Mouse (Mus musculus) heart, embryonic 15.5 days (tissue): ENCODE measurements around the gene Colq. TPM values are rescaled to one million over a fixed set of nuclear protein-coding genes. Genes with fewer than 3 reads are reported as not detected.

Experiments
- ATAC-seq: fragments of 200-750 bp; cut with Nextera tagmentation; replicated peaks from 2 replicates; pipeline ENCODE4 v1.8.0; 2017; ENCODE audit warnings: low read depth, moderate TSS enrichment; ENCODE audit not compliant: insufficient number of reproducible peaks, insufficient read depth, low FRiP score
- H3K27ac ChIP-seq: fragments of 300-500 bp; sonication (generic); 2 replicates; pipeline ENCODE4 v1.5.1; 2015; ENCODE audit warnings: mild to moderate bottlenecking, inconsistent platforms
- H3K27me3 ChIP-seq: fragments of 300-500 bp; sonication (generic); 2 replicates; pipeline ENCODE4 v1.6.1; 2015; ENCODE audit warnings: inconsistent platforms
- H3K36me3 ChIP-seq: fragments of 300-500 bp; sonication (generic); 2 replicates; pipeline ENCODE4 v1.6.1; 2015; ENCODE audit warnings: mild to moderate bottlenecking, inconsistent platforms
- H3K4me1 ChIP-seq: fragments of 300-500 bp; sonication (generic); replicated peaks from 2 replicates; pipeline ENCODE4 v1.6.1; 2015; ENCODE audit warnings: inconsistent platforms
- H3K4me2 ChIP-seq: fragments of 300-500 bp; sonication (generic); 2 replicates; pipeline ENCODE4 v1.6.1; 2015; ENCODE audit warnings: inconsistent platforms, mild to moderate bottlenecking, moderate library complexity
- H3K4me3 ChIP-seq: fragments of 300-500 bp; sonication (generic); 2 replicates; pipeline ENCODE4 v1.5.1; 2015; ENCODE audit warnings: mild to moderate bottlenecking, inconsistent platforms
- H3K9ac ChIP-seq: fragments of 300-500 bp; sonication (generic); 2 replicates; pipeline ENCODE4 v1.6.1; 2015; ENCODE audit warnings: mild to moderate bottlenecking, inconsistent platforms
- H3K9me3 ChIP-seq: fragments of 300-500 bp; sonication (generic); replicated peaks from 2 replicates; pipeline ENCODE4 v1.6.1; 2016; ENCODE audit warnings: inconsistent platforms
- WGBS: fragments of 180-500 bp; shearing (Covaris S2); methylation state at CpG from one replicate; pipeline ENCODE4 v1.1.7; 2015; ENCODE audit warnings: mixed read lengths; 5-methylcytosine and 5-hydroxymethylcytosine counted together
- polyA plus RNA-seq: library from polyadenylated mRNA; unstranded; fragments of >200 nt; fragmentation: Nextera tagmentation; extraction: Ambion mirVana; gene quantifications from 2 replicates; pipeline ENCODE4 v1.2.1, GENCODE M21; 2015

The Colq gene
- polyA plus RNA-seq, 1 experiment from 2014 or later, result 11.1 TPM

GRCm38 (mm10) chr14:31521318-31521717, 69.8 kb downstream of the Colq start:
- WGBS, result 62% methylated on average over 2 of the region's 2 CpGs
- Histone ChIP-seq H3K27me3 (no peaks in the 10 kb centered on the region), H3K4me3 (no peak overlapping the region), H3K4me1 (0 out of 2 replicates have a peak, but pooled peaks cover 3% of the 10 kb centered on the region), H3K9ac (no peak overlapping the region), H3K36me3 (peaks cover 7% of the 10 kb centered on the region; the same call in 1 of the 2 replicates), H3K9me3 (no peaks in the 10 kb centered on the region), H3K27ac (no peak overlapping the region), H3K4me2 (no peak overlapping the region)
- no peak for ATAC-seq

GRCm38 (mm10) chr14:31519165-31519564, 72.0 kb downstream of the Colq start:
- 19% methylated on average over 3 of the region's 3 CpGs for WGBS
- no peak overlapping the region for H3K4me3 ChIP-seq

DNA sequence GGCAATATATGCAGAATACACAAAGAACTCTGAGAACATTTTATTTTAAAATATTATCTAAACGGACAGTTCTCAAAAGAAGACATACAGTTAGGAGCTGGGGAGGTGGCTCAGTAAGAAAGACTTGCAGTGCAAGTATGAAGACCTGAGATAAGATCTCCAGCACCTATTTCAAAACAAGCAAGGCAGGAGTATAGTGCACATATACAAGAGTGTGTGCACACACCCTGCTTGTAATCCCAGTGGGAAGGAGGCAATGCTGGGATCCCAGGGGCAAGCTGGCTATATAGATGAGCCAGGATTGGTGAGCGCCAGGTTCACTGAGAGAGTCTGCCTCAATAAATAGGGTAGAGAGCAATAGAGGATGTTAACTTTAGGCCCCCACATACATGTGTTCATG, 75.2 kb downstream of the Colq start:
- no peak for ATAC-seq
- no peaks in the 10 kb centered on the region for H3K9me3 ChIP-seq
- H3K4me3 ChIP-seq, result no peak overlapping the region
- H3K4me1 ChIP-seq, result 0 out of 2 replicates have a peak, but pooled peaks cover 3% of the 10 kb centered on the region
- 77% methylated on average over 2 of the region's 2 CpGs for WGBS
- H3K9ac ChIP-seq, result no peak overlapping the region
- no peak overlapping the region for H3K27ac ChIP-seq
- H3K27me3 ChIP-seq, result no peaks in the 10 kb centered on the region
- no peaks in the 10 kb centered on the region for H3K36me3 ChIP-seq
- no peak overlapping the region for H3K4me2 ChIP-seq

More at GRCm38 (mm10) chr14:31519165-31519564, 72.0 kb downstream of the Colq start:
- H3K9me3 ChIP-seq, result no peaks in the 10 kb centered on the region
- no peak for ATAC-seq
- H3K27ac ChIP-seq, result no peak overlapping the region
- no peak overlapping the region for H3K9ac ChIP-seq
- 0 out of 2 replicates have a peak, but pooled peaks cover 3% of the 10 kb centered on the region for H3K4me1 ChIP-seq
- peak overlapping the region; percentile 38; the same call in 1 of the 2 replicates for H3K4me2 ChIP-seq
- no peaks in the 10 kb centered on the region for H3K36me3 ChIP-seq
- H3K27me3 ChIP-seq, result no peaks in the 10 kb centered on the region

GRCm38 (mm10) chr14:31510322-31510721, 80.8 kb downstream of the Colq start:
- Histone ChIP-seq H3K27ac (no peak overlapping the region), H3K4me1 (peaks cover 6% of the 10 kb centered on the region), H3K9ac (no peak overlapping the region), H3K9me3 (no peaks in the 10 kb centered on the region), H3K4me3 (no peak overlapping the region), H3K4me2 (no peak overlapping the region), H3K27me3 (no peaks in the 10 kb centered on the region), H3K36me3 (peaks cover 30% of the 10 kb centered on the region)
- 93% methylated on average over 3 of the region's 3 CpGs for WGBS
- ATAC-seq, result no peak

DNA sequence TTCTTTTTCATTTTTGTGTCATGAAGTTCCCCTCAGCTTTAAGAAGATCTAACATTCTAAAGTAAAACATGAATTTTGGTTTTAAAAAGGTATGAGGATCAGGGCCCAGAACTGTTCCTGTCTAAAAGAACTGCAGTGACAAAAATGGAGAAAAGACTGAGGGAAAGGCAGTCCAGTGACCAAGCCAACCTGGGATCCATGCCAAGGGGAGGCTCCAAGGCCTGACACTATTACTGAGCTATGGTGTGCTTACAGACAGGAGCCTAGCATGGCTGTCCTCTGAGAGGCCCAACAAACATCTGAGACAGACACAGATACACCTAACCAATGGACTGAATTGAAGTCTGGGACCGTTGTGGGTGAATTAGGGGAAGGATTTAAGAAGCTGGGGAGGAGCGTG, 81.2 kb downstream of the Colq start:
- H3K27ac ChIP-seq, result no peak overlapping the region
- peaks cover 6% of the 10 kb centered on the region for H3K4me1 ChIP-seq
- WGBS, result 90% methylated on average over 2 of the region's 2 CpGs
- no peaks in the 10 kb centered on the region for H3K9me3 ChIP-seq
- H3K36me3 ChIP-seq, result peaks cover 34% of the 10 kb centered on the region
- no peak overlapping the region for H3K4me2 ChIP-seq
- no peak for ATAC-seq
- H3K4me3 ChIP-seq, result no peak overlapping the region
- H3K27me3 ChIP-seq, result no peaks in the 10 kb centered on the region
- no peak overlapping the region for H3K9ac ChIP-seq

- WGBS, result 93% methylated on average over 6 of the region's 6 CpGs
- peaks cover 69% of the 10 kb centered on the region for H3K36me3 ChIP-seq
- no peaks in the 10 kb centered on the region for H3K9me3 ChIP-seq
- no peak for ATAC-seq
- no peak overlapping the region for H3K4me2 ChIP-seq
- H3K9ac ChIP-seq, result no peak overlapping the region
- no peak overlapping the region for H3K27ac ChIP-seq
- H3K4me3 ChIP-seq, result no peak overlapping the region
- no peaks in the 10 kb centered on the region for H3K27me3 ChIP-seq
- H3K4me1 ChIP-seq, result peaks cover 6% of the 10 kb centered on the region
Measured at GRCm38 (mm10) chr14:31506456-31506855, 84.7 kb downstream of the Colq start.

- WGBS, result 85% methylated on average over 13 of the region's 13 CpGs
- Histone ChIP-seq H3K9me3 (no peaks in the 10 kb centered on the region), H3K4me1 (no peaks in the 10 kb centered on the region), H3K4me2 (no peak overlapping the region), H3K9ac (no peak overlapping the region), H3K36me3 (peaks cover 91% of the 10 kb centered on the region), H3K27me3 (no peaks in the 10 kb centered on the region), H3K27ac (no peak overlapping the region), H3K4me3 (no peak overlapping the region)
- no peak for ATAC-seq
Measured at GRCm38 (mm10) chr14:31503406-31503805, 87.7 kb downstream of the Colq start.

DNA sequence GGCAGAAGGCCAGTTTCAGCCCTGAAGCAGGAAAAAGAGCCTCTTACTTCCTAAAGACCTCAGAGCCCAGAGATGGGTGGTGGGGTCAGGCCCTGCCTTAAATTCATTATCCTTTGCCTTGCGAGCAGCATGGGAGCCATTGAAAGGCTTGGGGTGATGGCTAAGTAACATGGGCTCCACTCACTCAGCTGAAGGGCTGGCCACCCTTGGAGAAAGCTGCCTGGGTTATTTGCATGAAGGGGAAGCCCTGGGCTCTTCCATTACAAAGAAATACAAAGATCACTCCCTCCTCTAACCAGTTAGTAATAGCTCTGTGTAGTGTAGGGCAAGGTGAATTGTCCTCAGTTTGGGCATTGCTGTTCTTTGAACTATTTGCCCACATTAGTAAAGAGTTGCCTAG, 91.6 kb downstream of the Colq start:
- Histone ChIP-seq H3K4me1 (peaks cover 25% of the 10 kb centered on the region), H3K36me3 (peaks cover 54% of the 10 kb centered on the region), H3K9me3 (no peaks in the 10 kb centered on the region)

DNA sequence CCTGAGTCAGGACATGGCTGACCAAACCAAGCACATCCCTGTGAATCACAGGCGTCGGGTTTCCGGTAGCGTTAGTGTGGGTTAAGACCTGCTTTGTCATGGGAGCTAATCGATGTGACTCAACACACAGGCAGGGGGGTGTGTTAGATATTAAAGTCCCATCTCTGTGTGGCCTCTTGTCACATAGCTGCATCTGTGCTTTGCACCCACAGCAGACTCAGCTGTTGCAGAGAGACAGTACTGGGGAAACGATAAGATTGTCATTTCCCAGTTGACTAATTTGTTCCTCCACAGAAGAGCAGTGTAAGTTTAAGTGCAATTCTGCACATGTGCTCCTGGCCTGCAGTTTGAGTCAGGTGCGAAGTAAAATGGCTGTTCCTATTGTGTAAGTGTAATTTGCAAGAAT, 94.9 kb downstream of the Colq start:
- no peak overlapping the region for H3K27ac ChIP-seq
- H3K36me3 ChIP-seq, result peaks cover 36% of the 10 kb centered on the region
- no peak for ATAC-seq

More for the DNA sequence above, 91.6 kb downstream of the Colq start:
- H3K27ac ChIP-seq, result no peak overlapping the region
- 89% methylated on average over 1 of the region's 1 CpGs for WGBS
- no peak for ATAC-seq
- no peak overlapping the region for H3K4me2 ChIP-seq
- H3K4me3 ChIP-seq, result no peak overlapping the region
- H3K9ac ChIP-seq, result no peak overlapping the region
- no peaks in the 10 kb centered on the region for H3K27me3 ChIP-seq

GRCm38 (mm10) chr14:31495538-31495937, 95.6 kb downstream of the Colq start:
- no peak for ATAC-seq
- Histone ChIP-seq H3K4me3 (peak overlapping the region; percentile 89), H3K4me1 (peaks cover 41% of the 10 kb centered on the region), H3K9ac (peak overlapping the region; percentile 96), H3K27ac (peak overlapping the region; percentile 91), H3K4me2 (peak overlapping the region; percentile 75), H3K36me3 (peaks cover 31% of the 10 kb centered on the region), H3K27me3 (no peaks in the 10 kb centered on the region), H3K9me3 (no peaks in the 10 kb centered on the region)
- 4% methylated on average over 8 of the region's 8 CpGs for WGBS

More for the DNA sequence above, 94.9 kb downstream of the Colq start:
- Histone ChIP-seq H3K27me3 (no peaks in the 10 kb centered on the region), H3K4me1 (peaks cover 41% of the 10 kb centered on the region), H3K4me2 (peak overlapping the region; percentile 75), H3K9me3 (no peaks in the 10 kb centered on the region), H3K4me3 (peak overlapping the region; percentile 89), H3K9ac (peak overlapping the region; percentile 96; the same call in 1 of the 2 replicates)
- WGBS, result 38% methylated on average over 7 of the region's 7 CpGs

DNA sequence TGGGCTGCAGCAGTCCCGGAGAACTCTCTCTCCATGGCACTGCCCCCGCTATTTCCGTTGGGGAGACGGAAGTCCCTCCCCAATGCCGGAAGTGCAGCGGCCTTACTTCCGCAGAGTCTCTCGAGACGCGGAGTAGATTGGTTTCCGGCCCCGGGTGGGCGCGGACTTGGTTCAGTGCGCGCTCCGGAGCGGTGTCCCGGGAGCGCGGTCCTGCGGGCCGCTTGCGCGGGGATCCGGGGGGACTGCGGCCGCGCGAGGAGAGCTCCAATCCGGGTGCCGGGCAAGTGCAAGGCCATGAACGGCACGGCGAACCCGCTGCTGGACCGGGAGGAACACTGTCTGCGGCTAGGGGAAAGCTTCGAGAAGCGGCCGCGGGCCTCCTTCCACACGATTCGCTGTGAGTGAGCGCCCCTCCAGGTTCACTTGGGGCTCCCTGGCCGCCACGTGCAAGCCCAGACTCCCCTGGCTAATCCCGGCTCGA, 96.1 kb downstream of the Colq start, which contains the start of gene Mettl6:
Mettl6 (minus strand) TSS at position 66 of the 481 bp plus-strand sequence.
- peak; percentile 86 for ATAC-seq
- peaks cover 41% of the 10 kb centered on the region for H3K4me1 ChIP-seq
- under 1% methylated on average over 49 of the region's 49 CpGs for WGBS
- peak within 1 kb of the TSS; percentile 89 for H3K4me3 ChIP-seq
- H3K9me3 ChIP-seq, result no peaks in the 10 kb centered on the region
- peaks cover 29% of the 10 kb centered on the region for H3K36me3 ChIP-seq
- peak within 1 kb of the TSS; percentile 75 for H3K4me2 ChIP-seq
- H3K9ac ChIP-seq, result peak within 1 kb of the TSS; percentile 96
- H3K27me3 ChIP-seq, result no peaks in the 10 kb centered on the region
- peak within 1 kb of the TSS; percentile 91 for H3K27ac ChIP-seq

GRCm38 (mm10) chr14:31494349-31494974, 96.7 kb downstream of the Colq start, which contains the start of gene Eaf1:
TSS of gene Eaf1 (plus strand) at chr14:31494399.
- ATAC-seq, result peak; percentile 50
- WGBS, result under 1% methylated on average over 37 of the region's 37 CpGs
- H3K4me3 ChIP-seq, result peak within 1 kb of the TSS; percentile 89
- peak within 1 kb of the TSS; percentile 96 for H3K9ac ChIP-seq
- peaks cover 32% of the 10 kb centered on the region for H3K36me3 ChIP-seq
- peaks cover 41% of the 10 kb centered on the region for H3K4me1 ChIP-seq
- H3K9me3 ChIP-seq, result no peaks in the 10 kb centered on the region
- H3K27ac ChIP-seq, result peak within 1 kb of the TSS; percentile 91
- H3K27me3 ChIP-seq, result no peaks in the 10 kb centered on the region
- peak within 1 kb of the TSS; percentile 75 for H3K4me2 ChIP-seq
